Mouse (Mus musculus) heart, adult 2 months (tissue): Measurements from ENCODE around the gene Dbp. TPM values are rescaled to one million over a fixed set of nuclear protein-coding genes. Genes with fewer than 3 reads are reported as not detected.

Experiments
- DNase-seq, 2 experiments: peaks; one replicate each; pipeline ENCODE4 v3.0.0; 2021
- H3K27ac ChIP-seq: fragments of 200-600 bp; 2 replicates; pipeline ENCODE4 v1.8.1; 2022
- H3K27me3 ChIP-seq: fragments of 200-500 bp; 2 replicates; pipeline ENCODE4 v1.6.1; 2012; ENCODE audit warnings: mild to moderate bottlenecking, low read length, inconsistent platforms, mixed read lengths; ENCODE audit not compliant: control insufficient read depth, insufficient read depth
- H3K36me3 ChIP-seq: fragments of 200-500 bp; 2 replicates; pipeline ENCODE4 v1.6.1; 2012; ENCODE audit warnings: low read length, inconsistent platforms; ENCODE audit not compliant: control insufficient read depth, insufficient read depth
- H3K4me1 ChIP-seq: fragments of 200-500 bp; 2 replicates; pipeline ENCODE4 v1.6.1; 2011; ENCODE audit warnings: low read length; ENCODE audit not compliant: control insufficient read depth, insufficient read depth
- H3K4me3 ChIP-seq: fragments of 200-600 bp; 2 replicates; pipeline ENCODE4 v1.8.1; 2022
- H3K79me2 ChIP-seq: fragments of 200-500 bp; replicated peaks from 2 replicates; pipeline ENCODE4 v1.6.1; 2012; ENCODE audit warnings: mild to moderate bottlenecking, inconsistent platforms, low read length, moderate library complexity, mixed read lengths; ENCODE audit not compliant: control insufficient read depth, insufficient read depth
- H3K9ac ChIP-seq: fragments of 200-500 bp; 2 replicates; pipeline ENCODE4 v1.6.1; 2012; ENCODE audit warnings: low read depth, mild to moderate bottlenecking, control low read depth, inconsistent platforms, low read length, mixed read lengths
- CTCF ChIP-seq: fragments of 200-600 bp; IDR thresholded peaks from 2 replicates; pipeline ENCODE4 v1.8.1; 2022; ENCODE audit warnings: antibody characterized with exemption, mild to moderate bottlenecking, moderate library complexity
- EP300 ChIP-seq: fragments of 200-500 bp; IDR thresholded peaks from 2 replicates; pipeline ENCODE4 v1.6.1; 2011; ENCODE audit warnings: low read depth, low read length, control low read depth; ENCODE audit not compliant: insufficient read depth
- POLR2A ChIP-seq: fragments of 200-500 bp; IDR thresholded peaks from 2 replicates; pipeline ENCODE4 v1.6.1; 2011; ENCODE audit warnings: mild to moderate bottlenecking, low read depth, low read length, control low read depth; ENCODE audit not compliant: insufficient read depth
- WGBS: fragments of 180-500 bp; shearing (Covaris S2); methylation state at CpG from one replicate; pipeline ENCODE4 v1.1.7; 2018; 5-methylcytosine and 5-hydroxymethylcytosine counted together
- intact Hi-C: fragments of 180-260 bp; cut with DNase I; formaldehyde crosslinking; loops from one replicate; pipeline ENCODE4 v1.15.1; 2025
- polyA plus RNA-seq: library from polyadenylated mRNA; depleted of rRNA; stranded (reverse); fragments of >200 nt; gene quantifications from 2 replicates; pipeline ENCODE4 v1.2.3, GENCODE M21; 2012
- total RNA-seq, 2 experiments: library from RNA; stranded (reverse); gene quantifications; 2 replicates each; pipeline ENCODE4 v1.2.3; 2021

Gene Dbp
- total and polyA plus RNA-seq, 3 experiments: 6.4 to 134 (median 93.6) TPM

- Histone ChIP-seq H3K27ac (no peak overlapping the region), H3K4me3 (no peak overlapping the region), H3K36me3 (no peaks in the 10 kb centered on the region), H3K79me2 (no peaks in the 10 kb centered on the region), H3K27me3 (no peaks in the 10 kb centered on the region), H3K9ac (no peak overlapping the region), H3K4me1 (peaks cover 1% of the 10 kb centered on the region; the same call in 1 of the 2 replicates)
- intact Hi-C loops: loop anchor here (10.0 kb wide), 1 partner anchor 134 kb away; the partner anchor contains the start of gene Hsd17b14
- no peak for DNase-seq
- 80% methylated on average over 6 of the region's 6 CpGs for WGBS
- TF ChIP-seq CTCF (no peak), EP300 (no peak), POLR2A (no peak)
Measured at GRCm38 (mm10) chr7:45689099-45689498, 15.8 kb upstream of the Dbp start.

- Histone ChIP-seq H3K4me3 (no peak overlapping the region), H3K79me2 (no peaks in the 10 kb centered on the region), H3K27me3 (no peaks in the 10 kb centered on the region), H3K36me3 (no peaks in the 10 kb centered on the region), H3K4me1 (peaks cover 1% of the 10 kb centered on the region; the same call in 1 of the 2 replicates), H3K9ac (no peak overlapping the region), H3K27ac (no peak overlapping the region)
- DNase-seq: no peak
- intact Hi-C loops: loop anchor here (10.0 kb wide), 1 partner anchor 135 kb away; the partner anchor contains the start of gene Hsd17b14
- 14% methylated on average over 11 of the region's 11 CpGs for WGBS
- no peak for TF ChIP-seq EP300
- no peak for TF ChIP-seq CTCF
- no peak for TF ChIP-seq POLR2A
Measured at GRCm38 (mm10) chr7:45689800-45690199, 15.1 kb upstream of the Dbp start.

GRCm38 (mm10) chr7:45692364-45692763 is 12.5 kb upstream of the Dbp start:
- Histone ChIP-seq H3K4me3 (no peak overlapping the region), H3K27ac (no peak overlapping the region), H3K4me1 (peaks cover 1% of the 10 kb centered on the region; the same call in 1 of the 2 replicates), H3K9ac (no peak overlapping the region), H3K27me3 (no peaks in the 10 kb centered on the region), H3K36me3 (no peaks in the 10 kb centered on the region), H3K79me2 (no peaks in the 10 kb centered on the region)
- intact Hi-C loops: no loop called here
- no peak for DNase-seq
- TF ChIP-seq POLR2A (no peak), CTCF (no peak), EP300 (no peak)
- WGBS: 76% methylated on average over 2 of the region's 2 CpGs

GRCm38 (mm10) chr7:45693921-45694591 is 10.8 kb upstream of the Dbp start, which contains the start of gene Sec1:
Gene Sec1, minus strand, starts transcription at chr7:45694402.
- H3K4me1 ChIP-seq: peaks cover 1% of the 10 kb centered on the region; the same call in 1 of the 2 replicates
- WGBS: 91% methylated on average over 50 of the region's 50 CpGs
- no peaks in the 10 kb centered on the region for H3K27me3 ChIP-seq
- no peaks in the 10 kb centered on the region for H3K79me2 ChIP-seq
- H3K4me3 ChIP-seq: no peak within 1 kb of the TSS
- H3K36me3 ChIP-seq: no peaks in the 10 kb centered on the region
- no peak for DNase-seq
- intact Hi-C loops: no loop called here
- H3K27ac ChIP-seq: no peak within 1 kb of the TSS
- no peak for TF ChIP-seq CTCF
- TF ChIP-seq POLR2A: no peak
- H3K9ac ChIP-seq: no peak within 1 kb of the TSS

GRCm38 (mm10) chr7:45695098-45695497 is 9.8 kb upstream of the Dbp start:
- DNase-seq: no peak
- 30% methylated on average over 6 of the region's 6 CpGs for WGBS
- H3K27me3 ChIP-seq: 0 out of 2 replicates have a peak, but pooled peaks cover 3% of the 10 kb centered on the region
- no peak for TF ChIP-seq CTCF
- TF ChIP-seq EP300: no peak
- no peak for TF ChIP-seq POLR2A
- intact Hi-C loops: no loop called here
- no peak overlapping the region for H3K9ac ChIP-seq
- H3K4me3 ChIP-seq: no peak overlapping the region
- 0 out of 2 replicates have a peak, but pooled peaks cover 1% of the 10 kb centered on the region for H3K4me1 ChIP-seq
- H3K79me2 ChIP-seq: no peaks in the 10 kb centered on the region
- H3K27ac ChIP-seq: no peak overlapping the region
- H3K36me3 ChIP-seq: no peaks in the 10 kb centered on the region

- Histone ChIP-seq H3K36me3 (no peaks in the 10 kb centered on the region), H3K9ac (no peak overlapping the region), H3K27ac (no peak overlapping the region), H3K79me2 (no peaks in the 10 kb centered on the region), H3K4me1 (peaks cover 4% of the 10 kb centered on the region; the same call in 1 of the 2 replicates), H3K27me3 (0 out of 2 replicates have a peak, but pooled peaks cover 3% of the 10 kb centered on the region), H3K4me3 (no peak overlapping the region)
- no peak for DNase-seq
- 76% methylated on average over 7 of the region's 7 CpGs for whole genome bisulfite sequencing
- TF ChIP-seq POLR2A (no peak), CTCF (no peak), EP300 (no peak)
- intact Hi-C loops: no loop called here
Measured at GRCm38 (mm10) chr7:45697894-45698293, 7.0 kb upstream of the Dbp start.
